Mouse (Mus musculus): ENCODE measurements at regions not wholly inside any gene's neighbourhood (a gene's known extent, or its start where the extent isn't known, plus 50 kb on each side); places are given as distances from the start of the nearest gene placed in this dataset.

DNA sequence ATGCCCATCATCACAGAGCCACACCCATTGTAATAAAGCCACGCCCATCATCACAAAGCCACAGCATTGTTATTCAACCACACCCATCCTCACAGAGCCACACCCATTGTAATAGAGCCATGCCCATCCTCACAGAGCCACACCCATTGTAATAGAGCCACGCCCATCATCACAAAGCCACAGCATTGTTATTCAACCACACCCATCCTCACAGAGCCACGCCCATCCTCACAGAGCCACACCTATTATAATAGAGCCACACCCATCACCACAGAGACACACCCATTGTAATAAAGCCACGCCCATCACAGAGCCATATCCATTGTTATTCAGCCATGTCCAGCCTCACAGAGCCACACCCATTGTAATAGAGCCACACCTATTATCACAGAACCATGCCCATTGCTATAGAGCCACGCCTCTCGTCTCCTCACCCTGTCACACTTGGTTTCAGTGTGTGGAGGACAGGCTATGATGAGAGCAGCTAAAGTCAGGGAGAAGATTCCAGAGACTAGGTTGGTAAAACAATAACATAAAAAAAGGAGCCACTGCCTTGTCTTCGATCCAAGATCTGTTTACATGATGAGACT, 85.6 kb downstream of the Gxylt1 start:
- no peak overlapping the region for H3ac ChIP-seq (ENCODE audit: control insufficient read depth, insufficient read length, low read depth)
- no peaks in the 10 kb centered on the region for H3K79me3 ChIP-seq (ENCODE audit: low read depth)
- no peak for TF ChIP-seq MYOD1 (IDR thresholded peaks at IDR 0.05; ENCODE audit: control insufficient read depth, insufficient read length, low read depth)
- TF ChIP-seq MYOG (IDR thresholded peaks at IDR 0.05; ENCODE audit: control insufficient read depth, extremely low read depth, insufficient read length) = no peak
- TF ChIP-seq FOSL1 (IDR thresholded peaks at IDR 0.05; ENCODE audit: insufficient read depth, low read length, poor library complexity, severe bottlenecking) = no peak
- TF ChIP-seq USF1 (IDR thresholded peaks at IDR 0.05; ENCODE audit: low read depth) = no peak
- TF ChIP-seq CTCF (IDR thresholded peaks at IDR 0.05; ENCODE audit: control insufficient read depth, insufficient read depth, insufficient read length) = no peak
- no peak for TF ChIP-seq CEBPB (IDR thresholded peaks at IDR 0.05; ENCODE audit: low read depth)
- no peak for TF ChIP-seq MAX (IDR thresholded peaks at IDR 0.05)
- no peaks in the 10 kb centered on the region for H3K79me2 ChIP-seq (ENCODE audit: control insufficient read depth, insufficient read depth)
- H3K36me3 ChIP-seq (ENCODE audit: control insufficient read depth, insufficient read depth) = no peaks in the 10 kb centered on the region
- H3K4me3 ChIP-seq (ENCODE audit: insufficient read depth, poor library complexity, severe bottlenecking) = no peak overlapping the region
- peaks cover 4% of the 10 kb centered on the region for H3K27me3 ChIP-seq (ENCODE audit: control insufficient read depth, insufficient read depth, insufficient read length)

- no peak overlapping the region for H3K4me3 ChIP-seq (ENCODE audit: insufficient read depth, poor library complexity, severe bottlenecking)
- no peaks in the 10 kb centered on the region for H3K36me3 ChIP-seq (ENCODE audit: control insufficient read depth, insufficient read depth)
- no peaks in the 10 kb centered on the region for H3K79me3 ChIP-seq (ENCODE audit: low read depth)
- no peak overlapping the region for H3ac ChIP-seq (ENCODE audit: control insufficient read depth, insufficient read length, low read depth)
- no peaks in the 10 kb centered on the region for H3K27me3 ChIP-seq (ENCODE audit: control insufficient read depth, insufficient read depth, insufficient read length)
- TF ChIP-seq CEBPB (IDR thresholded peaks at IDR 0.05; ENCODE audit: low read depth) (no peak), CTCF (IDR thresholded peaks at IDR 0.05; ENCODE audit: control insufficient read depth, insufficient read depth, insufficient read length) (no peak), MAX (IDR thresholded peaks at IDR 0.05) (no peak), MYOG (IDR thresholded peaks at IDR 0.05; ENCODE audit: control insufficient read depth, extremely low read depth, insufficient read length) (no peak), USF1 (IDR thresholded peaks at IDR 0.05; ENCODE audit: low read depth) (no peak), MYOD1 (IDR thresholded peaks at IDR 0.05; ENCODE audit: control insufficient read depth, insufficient read length, low read depth) (no peak), FOSL1 (IDR thresholded peaks at IDR 0.05; ENCODE audit: insufficient read depth, low read length, poor library complexity, severe bottlenecking) (no peak)
- H3K79me2 ChIP-seq (ENCODE audit: control insufficient read depth, insufficient read depth) = no peaks in the 10 kb centered on the region
Measured at GRCm38 (mm10) chr15:93176221-93176620, 98.8 kb downstream of the Gxylt1 start.

DNA sequence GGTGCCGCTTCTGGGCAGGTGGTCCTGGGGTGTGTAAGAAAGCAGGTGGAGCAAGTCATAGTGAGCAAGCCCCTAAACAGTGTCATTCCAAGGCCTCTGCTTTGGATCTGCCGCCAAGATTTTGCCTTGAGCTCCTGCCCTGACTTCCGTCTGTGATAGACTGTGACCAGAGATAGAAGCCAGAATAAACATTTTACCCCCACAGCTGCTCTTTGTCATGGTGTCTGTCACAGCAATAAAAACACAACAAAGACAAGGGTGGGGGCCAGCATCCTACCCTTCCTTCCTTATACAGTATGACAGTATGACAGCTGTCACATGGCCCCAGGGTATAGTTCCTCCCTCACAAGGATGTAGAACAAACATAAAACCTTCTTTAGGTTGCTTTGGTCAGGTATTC, 106.2 kb downstream of the Gxylt1 start:
- Histone ChIP-seq H3K79me3 (ENCODE audit: low read depth) (no peaks in the 10 kb centered on the region), H3K27me3 (ENCODE audit: control insufficient read depth, insufficient read depth, insufficient read length) (no peaks in the 10 kb centered on the region), H3ac (ENCODE audit: control insufficient read depth, insufficient read length, low read depth) (no peak overlapping the region), H3K79me2 (ENCODE audit: control insufficient read depth, insufficient read depth) (no peaks in the 10 kb centered on the region), H3K36me3 (ENCODE audit: control insufficient read depth, insufficient read depth) (no peaks in the 10 kb centered on the region), H3K4me3 (ENCODE audit: insufficient read depth, poor library complexity, severe bottlenecking) (no peak overlapping the region)
- TF ChIP-seq CTCF (IDR thresholded peaks at IDR 0.05; ENCODE audit: control insufficient read depth, insufficient read depth, insufficient read length) = no peak
- TF ChIP-seq CEBPB (IDR thresholded peaks at IDR 0.05; ENCODE audit: low read depth) = no peak
- no peak for TF ChIP-seq USF1 (IDR thresholded peaks at IDR 0.05; ENCODE audit: low read depth)
- TF ChIP-seq MYOG (IDR thresholded peaks at IDR 0.05; ENCODE audit: control insufficient read depth, extremely low read depth, insufficient read length) = no peak
- no peak for TF ChIP-seq MYOD1 (IDR thresholded peaks at IDR 0.05; ENCODE audit: control insufficient read depth, insufficient read length, low read depth)
- no peak for TF ChIP-seq MAX (IDR thresholded peaks at IDR 0.05)
- TF ChIP-seq FOSL1 (IDR thresholded peaks at IDR 0.05; ENCODE audit: insufficient read depth, low read length, poor library complexity, severe bottlenecking) = no peak

DNA sequence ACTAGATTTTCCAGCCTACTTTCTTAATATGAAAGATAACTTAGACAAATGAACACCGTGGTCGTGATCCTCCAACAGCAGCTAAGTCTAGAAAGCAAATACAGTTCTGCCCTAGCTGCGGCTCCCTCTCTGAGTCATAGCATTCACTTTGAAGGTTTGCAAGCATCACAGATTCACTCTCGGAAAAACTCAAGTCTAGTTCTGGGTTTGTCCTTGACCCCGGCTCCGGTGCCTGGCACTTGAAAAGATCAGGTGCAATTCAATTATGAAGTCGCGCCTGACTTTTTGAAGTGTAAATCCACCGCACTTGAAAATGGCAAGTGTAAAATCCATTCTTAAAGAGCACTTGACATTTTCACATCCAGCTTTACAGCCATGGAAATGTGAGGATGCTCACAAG, 107.5 kb downstream of the Gxylt1 start:
- H3K27me3 ChIP-seq (ENCODE audit: control insufficient read depth, insufficient read depth, insufficient read length) = no peaks in the 10 kb centered on the region
- no peaks in the 10 kb centered on the region for H3K79me2 ChIP-seq (ENCODE audit: control insufficient read depth, insufficient read depth)
- no peaks in the 10 kb centered on the region for H3K79me3 ChIP-seq (ENCODE audit: low read depth)
- H3K36me3 ChIP-seq (ENCODE audit: control insufficient read depth, insufficient read depth) = no peaks in the 10 kb centered on the region
- TF ChIP-seq CEBPB (IDR thresholded peaks at IDR 0.05; ENCODE audit: low read depth) (no peak), MYOG (IDR thresholded peaks at IDR 0.05; ENCODE audit: control insufficient read depth, extremely low read depth, insufficient read length) (no peak), FOSL1 (IDR thresholded peaks at IDR 0.05; ENCODE audit: insufficient read depth, low read length, poor library complexity, severe bottlenecking) (no peak), MAX (IDR thresholded peaks at IDR 0.05) (no peak), USF1 (IDR thresholded peaks at IDR 0.05; ENCODE audit: low read depth) (no peak), MYOD1 (IDR thresholded peaks at IDR 0.05; ENCODE audit: control insufficient read depth, insufficient read length, low read depth) (no peak), CTCF (IDR thresholded peaks at IDR 0.05; ENCODE audit: control insufficient read depth, insufficient read depth, insufficient read length) (no peak)
- no peak overlapping the region for H3ac ChIP-seq (ENCODE audit: control insufficient read depth, insufficient read length, low read depth)
- H3K4me3 ChIP-seq (ENCODE audit: insufficient read depth, poor library complexity, severe bottlenecking) = no peak overlapping the region

DNA sequence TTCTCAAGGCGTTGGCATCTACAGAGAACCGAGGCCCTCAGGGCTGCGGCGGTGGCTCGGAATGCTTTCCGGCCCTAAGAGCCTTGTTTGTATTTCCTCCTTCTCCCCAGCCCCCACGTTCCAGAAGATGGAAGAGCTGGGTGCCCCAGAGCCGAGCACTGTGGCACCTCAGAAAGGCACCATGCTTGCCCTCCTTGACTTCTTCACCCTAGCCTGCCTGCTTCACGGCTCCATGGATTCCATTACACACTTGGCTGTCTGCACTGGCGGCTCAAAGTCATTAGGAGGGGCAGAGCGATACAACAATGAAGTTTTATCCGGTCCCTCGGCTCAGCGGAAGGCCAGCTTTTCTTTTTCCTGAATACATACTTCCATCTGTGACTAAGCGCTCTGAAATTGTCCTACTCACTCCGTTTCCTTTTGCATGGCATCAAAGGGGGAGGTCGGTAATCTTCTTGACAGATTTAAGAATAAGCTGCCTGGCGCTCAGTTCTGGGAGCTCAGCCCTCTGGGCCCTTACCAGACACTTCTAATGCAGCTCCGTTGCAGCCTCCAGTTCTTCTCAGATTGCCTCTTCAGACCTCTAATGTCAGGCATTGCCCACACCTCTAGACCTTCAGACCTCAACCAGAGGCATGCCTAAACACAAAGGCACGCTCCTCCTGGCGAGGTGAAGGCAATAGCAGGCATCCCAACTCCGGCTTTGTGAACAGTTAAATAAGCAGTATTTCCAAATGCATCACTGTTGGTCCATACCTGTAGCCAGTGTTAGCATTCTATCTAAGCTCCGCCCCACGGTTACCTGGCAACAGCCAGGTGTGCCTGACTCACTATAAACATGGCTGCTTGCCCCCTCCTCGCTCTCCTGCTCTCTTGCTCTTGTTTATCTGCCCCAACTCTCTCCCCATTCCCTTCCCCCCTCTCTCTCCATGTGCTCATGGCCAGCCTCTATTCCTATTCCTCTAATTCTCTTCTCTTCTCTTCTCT, 112.8 kb downstream of the Gxylt1 start:
- no peak for TF ChIP-seq FOSL1 (IDR thresholded peaks at IDR 0.05; ENCODE audit: insufficient read depth, low read length, poor library complexity, severe bottlenecking)
- TF ChIP-seq MYOD1 (IDR thresholded peaks at IDR 0.05; ENCODE audit: control insufficient read depth, insufficient read length, low read depth) = no peak
- TF ChIP-seq CTCF (IDR thresholded peaks at IDR 0.05; ENCODE audit: control insufficient read depth, insufficient read depth, insufficient read length) = no peak
- no peak for TF ChIP-seq MAX (IDR thresholded peaks at IDR 0.05)
- TF ChIP-seq USF1 (IDR thresholded peaks at IDR 0.05; ENCODE audit: low read depth) = no peak
- no peak for TF ChIP-seq MYOG (IDR thresholded peaks at IDR 0.05; ENCODE audit: control insufficient read depth, extremely low read depth, insufficient read length)
- no peak for TF ChIP-seq CEBPB (IDR thresholded peaks at IDR 0.05; ENCODE audit: low read depth)
- no peaks in the 10 kb centered on the region for H3K79me2 ChIP-seq (ENCODE audit: control insufficient read depth, insufficient read depth)
- H3K27me3 ChIP-seq (ENCODE audit: control insufficient read depth, insufficient read depth, insufficient read length) = no peaks in the 10 kb centered on the region
- H3K4me3 ChIP-seq (ENCODE audit: insufficient read depth, poor library complexity, severe bottlenecking) = no peak overlapping the region
- no peaks in the 10 kb centered on the region for H3K79me3 ChIP-seq (ENCODE audit: low read depth)
- H3ac ChIP-seq (ENCODE audit: control insufficient read depth, insufficient read length, low read depth) = no peak overlapping the region
- H3K36me3 ChIP-seq (ENCODE audit: control insufficient read depth, insufficient read depth) = no peaks in the 10 kb centered on the region
